Mouse (Mus musculus): ENCODE measurements around the gene Hoxb3.

The Hoxb3 gene

GRCm38 (mm10) chr11:96316696-96317607 lies 6.2 kb upstream of the Hoxb3 start:
- in situ Hi-C loops (cut with MboI, MseI): loop anchor here (10.0 kb wide), 1 partner anchor 448 kb away; no protein-coding TSS in a partner anchor

GRCm38 (mm10) chr11:96317608-96318367 lies 5.3 kb upstream of the Hoxb3 start, which contains the start of gene Hoxb4:
Gene Hoxb4, plus strand, starts transcription at chr11:96318267.
- in situ Hi-C loops (cut with MboI, MseI): loop anchor here (10.0 kb wide), 1 partner anchor 447 kb away; no protein-coding TSS in a partner anchor

GRCm38 (mm10) chr11:96318368-96319070 lies 4.6 kb upstream of the Hoxb3 start:
- in situ Hi-C loops (cut with MboI, MseI): loop anchor here (10.0 kb wide), 1 partner anchor 446 kb away; no protein-coding TSS in a partner anchor

GRCm38 (mm10) chr11:96319071-96319902 lies 3.8 kb upstream of the Hoxb3 start:
- in situ Hi-C loops (cut with MboI, MseI): loop anchor here (10.0 kb wide), 1 partner anchor 446 kb away; no protein-coding TSS in a partner anchor

GRCm38 (mm10) chr11:96319910-96320309 lies 3.2 kb upstream of the Hoxb3 start:
- in situ Hi-C loops (cut with MboI, MseI): loop anchor here (10.0 kb wide), 1 partner anchor 445 kb away; no protein-coding TSS in a partner anchor

- in situ Hi-C loops (cut with MboI, MseI): no loop called here
Observed at GRCm38 (mm10) chr11:96320688-96321087, 2.4 kb upstream of the Hoxb3 start.

- in situ Hi-C loops (cut with MboI, MseI): no loop called here
Observed at GRCm38 (mm10) chr11:96321846-96322245, 1.3 kb upstream of the Hoxb3 start.

- in situ Hi-C loops (cut with MboI, MseI): no loop called here
Observed at GRCm38 (mm10) chr11:96322738-96323137, 388 bp upstream of the Hoxb3 start.

GRCm38 (mm10) chr11:96324125-96324524 lies 999 bp downstream of the Hoxb3 start:
- in situ Hi-C loops (cut with MboI, MseI): no loop called here

- in situ Hi-C loops (cut with MboI, MseI): no loop called here
Observed at GRCm38 (mm10) chr11:96324965-96325364, 1.8 kb downstream of the Hoxb3 start.

GRCm38 (mm10) chr11:96325747-96326212 lies 2.7 kb downstream of the Hoxb3 start:
- in situ Hi-C loops (cut with MboI, MseI): no loop called here

GRCm38 (mm10) chr11:96326705-96327104 lies 3.6 kb downstream of the Hoxb3 start:
- in situ Hi-C loops (cut with MboI, MseI): no loop called here

GRCm38 (mm10) chr11:96327122-96327521 lies 4.0 kb downstream of the Hoxb3 start:
- in situ Hi-C loops (cut with MboI, MseI): no loop called here

GRCm38 (mm10) chr11:96327750-96328149 lies 4.6 kb downstream of the Hoxb3 start:
- in situ Hi-C loops (cut with MboI, MseI): no loop called here

- in situ Hi-C loops (cut with MboI, MseI): no loop called here
Observed at GRCm38 (mm10) chr11:96328605-96329004, 5.5 kb downstream of the Hoxb3 start.

GRCm38 (mm10) chr11:96332105-96332504 lies 9.0 kb downstream of the Hoxb3 start:
- in situ Hi-C loops (cut with MboI, MseI): no loop called here

- in situ Hi-C loops (cut with MboI, MseI): no loop called here
Observed at GRCm38 (mm10) chr11:96332618-96333032, 9.5 kb downstream of the Hoxb3 start.

GRCm38 (mm10) chr11:96333241-96334001 lies 10.3 kb downstream of the Hoxb3 start:
- in situ Hi-C loops (cut with MboI, MseI): no loop called here

GRCm38 (mm10) chr11:96334002-96334364 lies 10.9 kb downstream of the Hoxb3 start:
- in situ Hi-C loops (cut with MboI, MseI): no loop called here

GRCm38 (mm10) chr11:96334998-96335397 lies 11.9 kb downstream of the Hoxb3 start:
- in situ Hi-C loops (cut with MboI, MseI): no loop called here
